Mouse (Mus musculus): ENCODE measurements at regions not wholly inside any gene's neighbourhood (a gene's known extent, or its start where the extent isn't known, plus 50 kb on each side); places are given as distances from the start of the nearest gene placed in this dataset.

DNA sequence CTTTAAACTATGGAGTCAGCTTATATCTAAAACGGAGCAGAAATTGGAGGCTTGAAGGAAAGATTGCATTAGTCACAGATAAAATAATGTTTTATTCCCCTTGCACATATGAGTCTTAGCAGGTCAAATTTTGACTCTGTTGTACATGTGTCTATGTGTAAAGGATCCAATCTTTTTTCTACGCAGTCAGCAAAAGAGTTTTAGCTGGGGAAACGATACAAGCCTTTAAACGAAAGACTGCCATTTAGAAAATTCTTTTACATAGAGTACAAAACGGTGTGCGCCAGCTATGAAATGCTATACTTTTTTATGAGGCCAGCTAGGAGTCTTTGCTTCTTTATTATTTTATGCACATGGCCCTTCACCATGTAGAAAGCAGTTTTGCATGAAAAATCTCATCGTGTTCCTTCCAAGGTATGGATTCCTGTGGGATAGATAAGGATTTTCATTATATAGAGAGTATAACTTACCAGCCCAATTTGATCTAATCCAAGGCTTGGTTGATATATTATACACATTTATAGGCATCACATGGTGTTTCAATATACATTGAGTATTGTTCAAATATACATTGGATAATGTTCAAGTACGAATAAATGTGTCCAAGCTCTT is 116.0 kb upstream of the Thumpd2 start:
- no peak for DNase-seq (ENCODE audit: low read depth)

DNA sequence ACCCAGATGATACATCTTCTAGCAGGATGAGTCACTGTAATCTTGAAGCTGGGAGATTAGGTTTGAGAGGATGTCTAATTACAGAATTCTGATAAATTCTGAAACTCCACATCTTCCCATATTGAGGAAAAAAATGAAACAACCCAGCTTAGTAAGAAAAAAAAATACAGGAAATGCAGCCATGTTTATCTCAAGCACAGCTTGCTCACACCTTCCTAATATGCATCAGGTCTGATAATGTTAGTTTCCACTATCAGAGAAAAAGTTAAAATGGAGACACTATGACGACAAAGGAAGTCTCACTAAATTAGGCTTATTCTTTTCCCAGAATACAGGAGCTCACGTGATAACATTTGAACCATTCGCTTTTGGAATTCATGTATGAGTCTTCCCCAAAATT is 111.4 kb upstream of the Thumpd2 start:
- no peak for DNase-seq (ENCODE audit: low read depth)

DNA sequence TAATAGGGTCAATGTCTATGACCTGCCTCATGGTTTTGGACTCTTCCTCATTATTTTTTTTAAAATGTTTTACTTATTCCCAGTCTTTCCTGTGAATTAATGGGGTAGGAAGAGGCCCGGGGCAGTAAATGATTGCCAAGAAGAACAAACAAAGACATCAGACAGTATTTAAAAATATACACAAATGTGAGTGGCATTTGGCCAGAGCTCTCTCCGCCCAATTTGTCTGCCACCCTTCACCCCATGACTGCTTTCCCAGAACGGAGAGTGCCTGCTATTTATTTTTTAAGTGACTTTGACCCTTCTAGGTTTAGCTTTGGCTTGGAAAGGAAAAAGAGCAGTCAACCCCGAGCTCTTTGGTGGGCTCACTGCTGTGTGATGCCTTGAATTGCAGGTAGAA is 111.0 kb upstream of the Thumpd2 start:
- DNase-seq (ENCODE audit: low read depth) = no peak

DNA sequence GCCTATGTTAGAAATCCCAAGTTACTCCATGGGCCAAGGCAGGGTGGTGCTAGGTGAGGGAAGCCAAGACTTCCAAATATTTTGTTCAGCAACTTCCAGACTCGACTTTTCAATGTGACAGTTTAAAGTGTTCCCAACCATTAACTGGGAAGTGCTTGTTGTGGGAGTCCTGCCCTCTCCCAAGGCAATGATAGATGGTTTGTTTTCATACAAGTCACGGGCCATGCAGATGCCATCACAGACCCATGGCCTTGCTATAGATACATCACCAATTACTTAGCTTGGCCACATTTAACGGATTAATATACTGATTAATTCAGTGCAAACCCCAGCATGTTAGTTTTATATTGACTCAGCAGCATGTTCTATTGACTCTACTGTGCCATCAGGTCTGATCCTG is 108.1 kb upstream of the Thumpd2 start:
- no peak for DNase-seq (ENCODE audit: low read depth)

DNA sequence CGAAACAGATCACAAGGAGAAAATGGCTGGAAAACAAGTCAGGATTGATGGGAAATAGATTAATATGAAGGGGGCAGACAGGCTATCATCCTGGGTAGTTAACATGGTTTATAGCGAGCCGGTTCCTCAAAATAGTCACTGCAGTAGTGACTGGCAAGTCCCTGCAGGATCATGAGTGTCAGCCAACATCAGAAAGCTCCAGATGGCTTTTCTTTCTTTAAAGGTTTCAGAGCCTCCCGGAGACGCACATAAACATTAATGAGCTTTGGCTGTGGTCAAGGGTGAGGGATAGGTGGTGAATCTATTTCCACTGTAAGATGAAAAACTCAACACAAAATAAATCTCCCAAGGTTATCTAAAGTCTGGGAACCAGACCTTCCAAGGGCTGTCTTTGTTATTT is 104.2 kb upstream of the Thumpd2 start:
- no peak for DNase-seq (ENCODE audit: low read depth)

DNA sequence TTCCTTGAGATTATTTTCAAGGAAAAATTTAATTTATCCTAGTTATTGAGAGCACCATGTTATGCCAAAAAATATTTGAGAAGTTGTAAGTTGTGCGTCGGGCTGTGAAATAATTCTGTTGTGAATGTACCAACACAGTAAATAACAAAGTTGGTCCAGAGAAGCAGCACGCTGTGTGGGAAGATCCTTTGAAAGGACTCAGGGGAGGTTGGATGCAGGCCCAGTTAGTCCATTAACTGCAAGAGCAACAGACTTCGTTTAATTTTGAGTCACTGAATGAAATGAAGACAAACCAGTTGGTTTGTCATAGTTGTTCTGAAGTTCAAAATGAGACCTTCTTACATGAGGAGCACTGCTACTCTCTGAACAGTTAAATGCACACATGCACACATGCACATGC is 85.8 kb upstream of the Thumpd2 start:
- no peak for DNase-seq (ENCODE audit: low read depth)

DNA sequence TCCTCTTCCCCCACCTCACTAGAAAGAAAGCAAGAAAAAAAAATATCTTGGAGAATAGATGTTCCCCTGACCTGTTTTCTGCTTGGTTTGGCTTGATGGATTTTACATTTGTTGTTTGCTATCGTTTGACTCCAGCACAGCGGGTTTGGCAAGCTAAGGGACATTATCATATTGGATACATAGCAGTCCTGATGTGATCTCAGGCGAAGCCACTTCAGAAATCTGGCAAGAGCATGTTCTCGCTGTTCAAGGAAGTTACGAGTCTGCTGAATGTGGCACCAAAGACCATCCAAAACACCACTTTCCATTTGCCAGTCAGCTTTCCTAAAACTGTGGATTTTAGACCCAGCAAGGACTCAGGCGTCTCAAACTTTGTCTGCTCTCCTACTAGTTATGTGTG is 69.8 kb upstream of the Thumpd2 start:
- no peak for DNase-seq (ENCODE audit: low read depth)

DNA sequence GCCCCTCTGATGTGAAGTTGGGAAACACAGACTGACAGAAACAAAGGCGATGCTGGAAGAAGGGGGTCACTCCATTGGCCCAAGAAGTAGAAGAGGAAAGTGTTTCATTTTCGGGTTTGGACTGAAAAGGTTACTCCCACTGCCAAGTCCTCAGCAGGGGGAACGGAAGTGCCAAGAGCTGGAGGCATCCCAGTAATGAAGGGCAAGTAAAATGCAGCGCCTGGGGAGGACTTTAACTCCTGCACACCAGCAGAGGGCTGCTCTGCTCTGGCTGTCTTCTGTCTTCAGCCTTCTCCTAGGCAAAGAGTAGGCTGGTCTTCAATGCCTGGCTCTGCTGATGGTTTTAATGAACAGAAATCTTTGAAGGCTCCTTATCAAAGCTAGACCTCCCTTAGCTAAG is 68.3 kb upstream of the Thumpd2 start:
- DNase-seq (ENCODE audit: low read depth) = no peak

Measured in 416B (cell line).